Mouse (Mus musculus) liver, postnatal 0 days (tissue): ENCODE measurements around the gene Chrdl1.

Experiments
- CTCF ChIP-seq: sonication (generic); IDR thresholded peaks from 2 replicates; pipeline ENCODE4 v1.5.1; 2016; ENCODE audit warnings: antibody characterized with exemption, low read depth
- EP300 ChIP-seq: IDR thresholded peaks from 2 replicates; pipeline ENCODE4 v1.6.1; 2016; ENCODE audit warnings: antibody characterized with exemption, low read depth, mild to moderate bottlenecking

DNA sequence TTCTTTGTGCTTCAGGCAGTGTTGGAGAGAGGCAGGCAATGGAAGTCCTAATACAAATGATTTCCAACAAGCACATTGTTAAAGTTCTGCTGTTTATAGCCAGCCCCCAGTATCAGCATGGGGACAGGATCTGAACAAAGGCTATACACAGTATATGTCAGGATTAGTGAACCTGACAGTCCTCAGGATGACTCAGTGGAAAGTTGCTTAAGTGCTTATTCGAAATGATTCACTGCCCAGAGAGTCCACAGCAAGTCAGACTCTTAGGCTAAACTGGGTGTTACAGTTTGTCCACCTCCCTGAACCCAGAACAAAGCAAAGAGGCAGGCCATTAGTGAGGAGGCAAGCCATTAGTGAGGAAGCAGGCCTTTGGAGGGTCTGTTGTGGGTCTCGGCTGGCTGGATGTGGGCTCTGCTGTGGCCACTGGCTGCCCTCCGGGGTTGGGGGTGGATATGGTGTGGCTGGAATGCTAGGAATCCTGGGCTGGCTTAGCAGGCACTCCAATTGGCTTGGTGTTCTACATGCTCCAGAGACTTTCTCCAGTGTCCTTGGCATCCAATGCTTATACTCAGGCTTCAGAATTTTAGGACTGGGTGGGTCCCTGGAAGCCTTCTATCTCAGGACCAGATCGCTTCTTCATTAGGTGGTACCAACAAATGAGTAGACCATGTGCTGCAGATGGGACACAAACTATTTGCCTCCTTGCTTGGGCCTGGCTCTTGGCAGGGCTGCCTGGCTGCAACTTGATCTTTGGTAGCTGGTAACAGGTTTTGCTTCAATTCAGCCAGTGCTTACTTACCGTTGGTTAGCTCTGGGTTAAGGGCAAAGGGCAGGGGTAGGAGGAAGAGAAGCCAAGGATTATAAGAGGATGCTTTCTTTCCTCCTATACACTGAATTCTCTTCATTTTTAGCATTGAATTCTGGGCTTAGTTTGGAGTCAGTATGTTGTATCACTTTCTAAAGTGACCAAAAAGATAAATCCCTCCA is 49.3 kb downstream of the Chrdl1 start:
- no peak for TF ChIP-seq CTCF
- TF ChIP-seq EP300: no peak
